Mouse (Mus musculus) heart, postnatal 0 days (tissue): ENCODE measurements around the gene Ano6.

Source experiments
- CTCF ChIP-seq: IDR thresholded peaks from 2 replicates; pipeline ENCODE4 v1.5.1; 2016; ENCODE audit warnings: antibody characterized with exemption, control low read depth, low read depth
- EP300 ChIP-seq: IDR thresholded peaks from 2 replicates; pipeline ENCODE4 v1.6.1; 2016; ENCODE audit warnings: antibody characterized with exemption, low read depth

- TF ChIP-seq EP300 (no peak), CTCF (no peak)
Measured at GRCm38 (mm10) chr15:95873276-95873675, 82.6 kb downstream of the Ano6 start.
